Mouse (Mus musculus) kidney, adult 2 months (tissue): ENCODE data around the gene Ints6. TPM values are rescaled to one million over a fixed set of nuclear protein-coding genes. Genes with fewer than 3 reads are reported as not detected.
A peak's percentile ranks its signal among the peaks of the same experiment; 100 is the strongest.
"Not testable (repeated sequence)": the region's sequence is repeated elsewhere in the genome, so short reads cannot be mapped to it uniquely, and the experiment has no call there.

Source experiments
- DNase-seq: peaks from one replicate; pipeline ENCODE4 v3.0.0; 2021
- H3K27ac ChIP-seq: fragments of 200-500 bp; 2 replicates; pipeline ENCODE4 v1.5.1; 2012; ENCODE audit warnings: low read depth, low read length, control low read depth, inconsistent platforms; ENCODE audit not compliant: insufficient read depth
- H3K27me3 ChIP-seq: fragments of 200-500 bp; replicated peaks from 2 replicates; pipeline ENCODE4 v1.6.1; 2012; ENCODE audit warnings: mild to moderate bottlenecking, moderate library complexity, low read length, inconsistent platforms; ENCODE audit not compliant: control insufficient read depth, insufficient read depth
- H3K36me3 ChIP-seq: fragments of 200-500 bp; 2 replicates; pipeline ENCODE4 v1.6.1; 2012; ENCODE audit warnings: mild to moderate bottlenecking, moderate library complexity, low read length, inconsistent platforms; ENCODE audit not compliant: control insufficient read depth, insufficient read depth
- H3K4me1 ChIP-seq: fragments of 200-500 bp; 2 replicates; pipeline ENCODE4 v1.6.1; 2011; ENCODE audit warnings: low read length; ENCODE audit not compliant: control insufficient read depth, insufficient read depth
- H3K4me3 ChIP-seq: fragments of 200-500 bp; 2 replicates; pipeline ENCODE4 v1.5.1; 2011; ENCODE audit warnings: mild to moderate bottlenecking, low read depth, low read length, control low read depth; ENCODE audit not compliant: insufficient read depth
- CTCF ChIP-seq: fragments of 200-500 bp; conservative IDR thresholded peaks from 2 replicates; pipeline ENCODE4 v1.5.1; 2011; ENCODE audit warnings: low read depth, mild to moderate bottlenecking, control low read depth, low read length, moderate library complexity, mixed read lengths; ENCODE audit not compliant: insufficient read depth, insufficient read length
- POLR2A ChIP-seq: fragments of 200-500 bp; IDR thresholded peaks from one replicate; pipeline ENCODE4 v1.6.1; 2011; ENCODE audit warnings: low read depth, low read length, control low read depth
- WGBS: fragments of 180-500 bp; shearing (Covaris S2); methylation state at CpG from one replicate; pipeline ENCODE4 v1.1.7; 2018; 5-methylcytosine and 5-hydroxymethylcytosine counted together
- polyA plus RNA-seq: library from polyadenylated mRNA; depleted of rRNA; stranded (reverse); fragments of >200 nt; gene quantifications from 2 replicates; pipeline ENCODE4 v1.2.3, GENCODE M21; 2012

The Ints6 gene
- polyA plus RNA-seq, 1 experiment = 3.3 TPM

DNA sequence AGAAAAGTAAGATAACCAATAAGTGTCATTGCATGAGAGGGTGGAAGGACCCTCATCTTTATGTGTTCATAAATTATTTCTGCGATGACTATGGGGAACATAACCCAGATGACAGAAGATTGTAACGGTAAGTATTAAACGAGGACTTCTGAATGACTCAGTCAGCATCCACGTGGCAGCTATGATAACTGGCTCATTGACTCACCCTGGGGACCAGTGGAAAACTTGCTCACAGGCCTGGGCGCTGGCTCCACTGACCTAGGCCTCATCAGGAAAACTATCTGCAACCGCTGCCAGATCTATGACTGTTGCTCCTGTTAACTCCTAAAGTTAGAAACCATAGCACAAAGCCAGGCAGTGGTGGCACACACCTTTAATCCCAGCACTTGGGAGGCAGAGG is 112.6 kb downstream of the Ints6 start:
- H3K36me3 ChIP-seq = no peaks in the 10 kb centered on the region
- DNase-seq = no peak
- H3K27ac ChIP-seq = no peak overlapping the region
- H3K4me3 ChIP-seq = no peak overlapping the region
- TF ChIP-seq CTCF = no peak
- TF ChIP-seq POLR2A = no peak
- 88% methylated on average over 6 of the region's 6 CpGs for WGBS
- H3K27me3 ChIP-seq = no peaks in the 10 kb centered on the region; the same call in 1 of the 2 replicates
- H3K4me1 ChIP-seq = no peaks in the 10 kb centered on the region

DNA sequence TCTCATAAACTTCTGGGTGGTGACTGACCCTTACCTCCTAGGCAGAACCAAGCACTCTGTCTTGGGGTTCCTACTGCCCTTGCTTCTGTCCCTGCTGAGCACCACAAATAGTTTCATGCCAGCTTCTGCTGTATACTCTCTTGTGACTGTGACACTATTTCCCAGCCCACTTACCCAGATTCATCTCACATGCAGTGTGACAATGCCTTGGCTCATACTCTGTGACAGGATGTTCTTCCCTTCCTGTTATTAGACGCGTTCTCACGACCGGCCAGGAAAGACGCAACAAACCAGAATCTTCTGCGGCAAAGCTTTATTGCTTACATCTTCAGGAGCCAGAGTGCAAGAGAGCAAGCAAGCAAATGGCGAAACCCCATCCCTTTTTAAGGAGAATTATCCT is 118.6 kb downstream of the Ints6 start:
- not testable (repeated sequence) for H3K27me3 ChIP-seq, H3K36me3 ChIP-seq, H3K4me3 ChIP-seq, H3K27ac ChIP-seq, H3K4me1 ChIP-seq
- DNase-seq = peak; percentile 20
- 62% methylated on average over 6 of the region's 7 CpGs for WGBS

DNA sequence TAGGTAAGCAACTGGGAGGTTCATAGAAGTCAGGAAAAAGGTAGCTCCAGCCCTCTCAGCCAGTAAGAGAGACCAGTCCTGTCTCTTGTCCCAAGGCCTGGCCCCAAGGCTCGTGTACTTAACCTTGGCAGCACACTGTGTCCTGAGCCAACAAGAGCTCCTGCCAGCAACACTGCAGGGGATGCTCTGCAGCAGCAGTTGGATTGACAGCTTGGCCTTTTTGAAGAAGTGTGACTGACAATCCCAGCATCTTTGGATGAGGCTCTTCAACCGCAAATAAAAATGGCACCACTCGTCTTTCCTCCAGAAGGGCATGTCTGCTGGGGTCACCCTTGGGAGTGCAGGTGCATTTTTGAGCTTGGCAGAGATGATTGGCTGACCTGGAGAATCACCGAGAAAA is 120.6 kb downstream of the Ints6 start:
- DNase-seq = no peak
- WGBS = 78% methylated on average over 4 of the region's 4 CpGs
- H3K27ac ChIP-seq = no peak overlapping the region
- TF ChIP-seq CTCF (no peak), POLR2A (no peak)
- H3K4me1 ChIP-seq = no peaks in the 10 kb centered on the region
- H3K4me3 ChIP-seq = no peak overlapping the region
- H3K27me3 ChIP-seq = no peaks in the 10 kb centered on the region
- H3K36me3 ChIP-seq = no peaks in the 10 kb centered on the region

DNA sequence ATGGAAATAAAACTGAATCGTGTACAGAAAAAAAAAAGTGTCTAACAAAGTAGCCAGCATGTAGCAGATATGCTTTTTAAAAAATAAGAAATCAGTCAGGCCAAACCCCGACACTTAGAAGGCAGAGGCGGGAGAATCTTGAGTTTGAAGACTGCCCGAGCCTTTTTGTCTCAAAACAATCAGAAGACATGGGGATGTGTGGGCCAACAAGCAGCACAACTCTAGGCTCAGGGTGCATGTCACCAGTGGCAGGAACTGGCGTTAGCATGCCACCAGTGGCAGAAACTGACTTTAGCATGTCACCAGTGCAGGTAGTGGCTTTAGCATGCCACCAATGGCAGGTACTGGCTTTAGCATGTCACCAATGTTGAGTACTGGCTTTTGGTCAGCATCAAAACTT is 121.4 kb downstream of the Ints6 start:
- Histone ChIP-seq H3K27ac (no peak overlapping the region), H3K4me1 (no peaks in the 10 kb centered on the region), H3K27me3 (no peaks in the 10 kb centered on the region), H3K36me3 (no peaks in the 10 kb centered on the region), H3K4me3 (no peak overlapping the region)
- no peak for DNase-seq
- WGBS = 78% methylated on average over 5 of the region's 5 CpGs
- TF ChIP-seq POLR2A (no peak), CTCF (no peak)

DNA sequence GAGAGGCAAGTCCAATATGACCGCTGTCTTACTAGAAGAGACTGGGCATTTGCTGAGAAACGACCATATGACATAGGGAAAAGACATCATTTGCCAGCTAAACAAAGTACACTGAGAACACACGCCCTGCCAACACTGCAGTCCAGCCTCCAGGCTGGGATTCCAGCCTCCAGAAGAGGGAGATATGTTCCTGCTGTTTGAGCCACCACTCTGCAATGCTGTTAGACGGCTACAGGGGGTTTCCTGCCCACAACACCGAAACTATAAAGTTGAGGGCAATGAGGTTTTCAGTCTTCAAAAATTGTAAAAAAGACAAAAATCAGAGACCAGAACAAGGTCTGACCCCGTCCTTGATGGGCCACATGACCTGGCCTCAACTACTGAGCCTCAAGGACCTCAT is 121.9 kb downstream of the Ints6 start:
- no peaks in the 10 kb centered on the region for H3K27me3 ChIP-seq
- no peak overlapping the region for H3K27ac ChIP-seq
- no peak overlapping the region for H3K4me3 ChIP-seq
- H3K4me1 ChIP-seq = no peaks in the 10 kb centered on the region
- TF ChIP-seq CTCF (peak; percentile 38), POLR2A (no peak)
- DNase-seq = peak; percentile 12
- WGBS = 54% methylated on average over 6 of the region's 6 CpGs
- H3K36me3 ChIP-seq = no peaks in the 10 kb centered on the region

DNA sequence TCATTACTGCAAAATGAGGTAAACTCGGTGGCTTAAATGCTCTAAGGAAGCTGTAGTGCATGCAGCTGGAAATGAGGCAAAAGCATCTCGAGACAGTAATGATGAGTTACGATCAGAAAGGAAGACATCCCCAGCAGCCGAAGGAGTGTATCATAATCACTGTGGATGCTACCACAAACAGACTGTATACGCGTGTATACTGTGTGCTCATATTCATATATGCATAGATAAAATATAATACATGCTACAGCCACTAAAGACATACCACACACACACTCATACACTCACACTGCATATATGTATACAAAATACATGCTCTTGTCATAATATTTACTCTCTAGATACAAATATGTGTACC is 122.6 kb downstream of the Ints6 start:
- TF ChIP-seq POLR2A = no peak
- TF ChIP-seq CTCF = no peak
- no peaks in the 10 kb centered on the region for H3K36me3 ChIP-seq
- no peaks in the 10 kb centered on the region for H3K27me3 ChIP-seq
- WGBS = 41% methylated on average over 6 of the region's 6 CpGs
- H3K4me3 ChIP-seq = no peak overlapping the region
- DNase-seq = no peak
- H3K4me1 ChIP-seq = no peaks in the 10 kb centered on the region
- no peak overlapping the region for H3K27ac ChIP-seq

DNA sequence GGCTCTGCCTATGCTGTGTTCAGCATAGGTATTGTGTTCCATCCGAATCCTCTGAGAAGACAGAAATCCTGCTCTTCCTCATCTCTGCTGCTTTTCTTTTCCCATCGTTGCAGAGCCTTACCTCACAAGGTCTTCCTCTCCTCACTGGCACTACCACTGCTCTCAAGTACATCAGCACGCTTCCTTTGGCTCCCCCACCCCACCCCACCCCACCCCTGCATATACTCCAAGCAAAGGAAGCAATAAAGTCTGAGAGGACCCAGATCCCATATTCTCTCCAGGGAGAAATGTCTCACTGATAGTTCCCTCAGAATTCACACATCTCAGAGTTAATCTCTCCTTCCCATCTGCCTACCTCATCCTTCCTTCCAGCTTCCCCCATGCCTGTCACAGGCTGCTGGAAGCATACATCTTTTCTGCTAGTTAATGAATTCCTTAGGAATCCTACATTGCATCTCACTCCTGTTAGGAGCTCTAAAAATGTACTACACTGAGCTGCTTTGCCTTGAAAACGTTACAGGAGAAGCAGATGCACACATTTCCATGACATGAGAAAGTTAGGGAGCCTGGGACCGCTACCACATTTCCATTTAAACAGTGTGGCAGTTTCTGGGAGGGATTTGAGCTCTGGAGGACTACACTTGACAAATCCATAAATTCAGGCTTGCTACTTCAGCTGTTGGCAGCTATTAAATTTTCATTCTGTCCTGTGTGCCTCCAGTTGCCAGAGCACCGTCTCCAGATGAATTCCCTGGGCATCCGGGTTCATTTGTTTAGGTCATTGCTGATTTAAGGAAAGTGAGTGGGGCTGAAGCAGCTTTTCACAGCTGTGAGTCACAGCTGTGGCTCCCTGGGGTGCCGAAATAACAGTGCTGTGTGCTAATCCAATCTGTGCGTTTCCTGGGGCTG is 123.3 kb downstream of the Ints6 start:
- no peak for DNase-seq
- H3K4me3 ChIP-seq = no peak overlapping the region
- H3K36me3 ChIP-seq = no peaks in the 10 kb centered on the region
- no peaks in the 10 kb centered on the region for H3K27me3 ChIP-seq
- 21% methylated on average over 9 of the region's 9 CpGs for WGBS
- no peak overlapping the region for H3K27ac ChIP-seq
- H3K4me1 ChIP-seq = no peaks in the 10 kb centered on the region
- TF ChIP-seq POLR2A (no peak), CTCF (no peak)
